Mouse (Mus musculus): ENCODE results near the gene Vmn1r166. TPM values are rescaled to one million over a fixed set of nuclear protein-coding genes. Genes with fewer than 3 reads are reported as not detected.
"Not testable (repeated sequence)": the region's sequence is repeated elsewhere in the genome, so short reads cannot be mapped to it uniquely, and the experiment has no call there.

Vmn1r166 gene
- polyA plus RNA-seq (2015; fragmentation: Nextera tagmentation; extraction: Ambion mirVana) = not detected in 2 replicates

- not testable (repeated sequence) for H3K27me3 ChIP-seq (replicated peaks; ENCODE audit: control insufficient read depth, insufficient read depth, low read length); H3K9ac ChIP-seq (ENCODE audit: low read depth, low read length); H3K4me1 ChIP-seq (ENCODE audit: control insufficient read depth, insufficient read depth, low read length); H3K36me3 ChIP-seq (ENCODE audit: control insufficient read depth, insufficient read depth, low read length); H3K9me3 ChIP-seq (ENCODE audit: control insufficient read depth, low read length); H3K27ac ChIP-seq (ENCODE audit: low read length); H3K4me2 ChIP-seq (ENCODE audit: low read depth, low read length); ATAC-seq; H3K4me3 ChIP-seq (ENCODE audit: low read length)
- no CpG with 5 or more reads among the region's 2 CpGs for WGBS
These were observed at the start of gene Vmn1r166 for GRCm38 (mm10) chr7:23251582-23251981. Vmn1r166 (minus strand) TSS chr7:23251682.

- not testable (repeated sequence) for H3K9me3 ChIP-seq (ENCODE audit: control insufficient read depth, low read length); H3K4me1 ChIP-seq (ENCODE audit: control insufficient read depth, insufficient read depth, low read length); H3K9ac ChIP-seq (ENCODE audit: low read depth, low read length); H3K4me2 ChIP-seq (ENCODE audit: low read depth, low read length); H3K27me3 ChIP-seq (replicated peaks; ENCODE audit: control insufficient read depth, insufficient read depth, low read length); H3K36me3 ChIP-seq (ENCODE audit: control insufficient read depth, insufficient read depth, low read length); ATAC-seq; H3K27ac ChIP-seq (ENCODE audit: low read length); H3K4me3 ChIP-seq (ENCODE audit: low read length)
- WGBS = 87% methylated on average over 3 of the region's 3 CpGs
These were observed 49.4 kb upstream of the Vmn1r166 start, which contains the start of gene Nlrp4e for GRCm38 (mm10) chr7:23300892-23301291. Nlrp4e (plus strand) TSS chr7:23301192.

- not testable (repeated sequence) for H3K27ac ChIP-seq (ENCODE audit: low read length)
- no CpG with 5 or more reads among the region's 2 CpGs for WGBS
These were observed 27.3 kb upstream of the Vmn1r166 start, which contains the start of gene Gm6902 for GRCm38 (mm10) chr7:23278800-23279199. Gm6902 (minus strand) TSS chr7:23278900.

GRCm38 (mm10) chr7:23217032-23217431 lies 34.5 kb downstream of the Vmn1r166 start, which contains the start of gene Vmn1r165:
Vmn1r165 (plus strand) TSS chr7:23217332.
- not testable (repeated sequence) for H3K4me3 ChIP-seq (ENCODE audit: low read length); H3K4me1 ChIP-seq (ENCODE audit: control insufficient read depth, insufficient read depth, low read length); ATAC-seq; H3K9me3 ChIP-seq (ENCODE audit: control insufficient read depth, low read length); H3K27ac ChIP-seq (ENCODE audit: low read length); H3K4me2 ChIP-seq (ENCODE audit: low read depth, low read length); H3K36me3 ChIP-seq (ENCODE audit: control insufficient read depth, insufficient read depth, low read length); H3K27me3 ChIP-seq (replicated peaks; ENCODE audit: control insufficient read depth, insufficient read depth, low read length); H3K9ac ChIP-seq (ENCODE audit: low read depth, low read length)
- no CpG with 5 or more reads among the region's 3 CpGs for WGBS

More at GRCm38 (mm10) chr7:23278800-23279199, 27.3 kb upstream of the Vmn1r166 start, which contains the start of gene Gm6902:
- not testable (repeated sequence) for H3K9ac ChIP-seq (ENCODE audit: low read depth, low read length); H3K9me3 ChIP-seq (ENCODE audit: control insufficient read depth, low read length); H3K27me3 ChIP-seq (replicated peaks; ENCODE audit: control insufficient read depth, insufficient read depth, low read length); H3K36me3 ChIP-seq (ENCODE audit: control insufficient read depth, insufficient read depth, low read length); H3K4me3 ChIP-seq (ENCODE audit: low read length); H3K4me2 ChIP-seq (ENCODE audit: low read depth, low read length); H3K4me1 ChIP-seq (ENCODE audit: control insufficient read depth, insufficient read depth, low read length); ATAC-seq

Other genes starting within 250 kb of the Vmn1r166 start
- not detected in 2 replicates for gene Gm4216, start 231.8 kb downstream of the Vmn1r166 start, polyA plus RNA-seq (2015; fragmentation: Nextera tagmentation; extraction: Ambion mirVana)
- gene Vmn1r163, start 196.1 kb downstream of the Vmn1r166 start, polyA plus RNA-seq (2015; fragmentation: Nextera tagmentation; extraction: Ambion mirVana) = not detected in 2 replicates
- not detected in 2 replicates for gene Gm8720, start 184.2 kb downstream of the Vmn1r166 start, polyA plus RNA-seq (2015; fragmentation: Nextera tagmentation; extraction: Ambion mirVana)
- gene Gm10662, start 107.2 kb downstream of the Vmn1r166 start, polyA plus RNA-seq (2015; fragmentation: Nextera tagmentation; extraction: Ambion mirVana) = not detected in 2 replicates
- not detected in 2 replicates for gene Vmn1r165, start 34.4 kb downstream of the Vmn1r166 start, polyA plus RNA-seq (2015; fragmentation: Nextera tagmentation; extraction: Ambion mirVana)
- gene Gm6902, start 27.2 kb upstream of the Vmn1r166 start, polyA plus RNA-seq (2015; fragmentation: Nextera tagmentation; extraction: Ambion mirVana) = not detected in 2 replicates
- not detected in 2 replicates for gene Nlrp4e, start 49.5 kb upstream of the Vmn1r166 start, polyA plus RNA-seq (2015; fragmentation: Nextera tagmentation; extraction: Ambion mirVana)
- not detected in 2 replicates for gene Nlrp5, start 134.2 kb upstream of the Vmn1r166 start, polyA plus RNA-seq (2015; fragmentation: Nextera tagmentation; extraction: Ambion mirVana)